Mouse (Mus musculus) stomach, postnatal 0 days (tissue): ENCODE data around the gene Zfp809.

Experiments
- CTCF ChIP-seq: IDR thresholded peaks from 2 replicates; pipeline ENCODE4 v1.5.1; 2016; ENCODE audit warnings: antibody characterized with exemption, low read depth, mild to moderate bottlenecking, moderate library complexity
- EP300 ChIP-seq: optimal IDR thresholded peaks from 2 replicates; pipeline ENCODE3; 2016; ENCODE audit warnings: antibody characterized with exemption

GRCm38 (mm10) chr9:22259184-22260091 lies 33.9 kb downstream of the Zfp809 start, which contains the start of gene Zfp599:
- TF ChIP-seq CTCF (no peak), EP300 (no peak)
